Mouse (Mus musculus): ENCODE measurements at regions not wholly inside any gene's neighbourhood (a gene's known extent, or its start where the extent isn't known, plus 50 kb on each side); places are given as distances from the start of the nearest gene placed in this dataset.

DNA sequence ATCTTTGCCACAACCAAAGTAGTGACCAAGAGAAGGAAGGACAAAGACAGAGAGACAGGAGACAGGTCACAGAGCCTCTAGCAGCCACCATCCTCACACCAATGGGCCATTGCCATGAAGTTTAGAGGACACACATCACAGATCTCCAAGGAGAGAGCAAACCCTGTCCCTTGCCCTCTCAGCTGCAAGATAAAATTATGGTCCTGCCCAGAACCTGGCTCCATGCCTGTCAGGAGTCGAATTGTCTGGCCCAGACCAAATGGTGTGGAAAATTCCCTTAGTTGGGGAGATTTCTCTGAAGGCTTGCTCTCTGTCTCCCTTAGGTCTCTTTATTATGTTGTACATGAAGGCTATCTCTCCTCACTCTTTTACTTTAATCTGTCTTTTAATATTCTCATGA lies 147.4 kb downstream of the Fam76b start:
- DNase-seq (ENCODE audit: low read depth in 2 of 2, low spot score in 2 of 2) = no peak

DNA sequence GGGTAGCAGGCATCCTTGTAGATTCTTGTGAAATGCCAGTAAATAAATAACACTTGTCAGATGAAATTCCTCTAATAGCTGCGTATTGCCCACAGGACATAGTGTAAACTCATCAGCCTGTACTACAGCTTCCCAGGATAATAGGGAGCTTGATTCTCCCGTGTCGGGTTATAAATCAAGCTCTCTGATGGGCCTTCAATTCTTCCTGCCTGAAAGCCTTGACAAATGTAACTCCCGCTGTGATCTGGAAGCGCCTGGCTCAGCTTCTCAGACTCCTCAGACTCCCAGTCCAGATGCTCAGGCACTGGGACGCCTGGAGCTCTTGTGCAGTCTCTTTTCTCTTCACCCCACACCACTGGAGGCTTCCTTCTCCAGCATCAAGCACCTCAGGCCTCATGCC lies 151.3 kb downstream of the Fam76b start:
- no peak for DNase-seq (ENCODE audit: low read depth in 2 of 2, low spot score in 2 of 2)

DNA sequence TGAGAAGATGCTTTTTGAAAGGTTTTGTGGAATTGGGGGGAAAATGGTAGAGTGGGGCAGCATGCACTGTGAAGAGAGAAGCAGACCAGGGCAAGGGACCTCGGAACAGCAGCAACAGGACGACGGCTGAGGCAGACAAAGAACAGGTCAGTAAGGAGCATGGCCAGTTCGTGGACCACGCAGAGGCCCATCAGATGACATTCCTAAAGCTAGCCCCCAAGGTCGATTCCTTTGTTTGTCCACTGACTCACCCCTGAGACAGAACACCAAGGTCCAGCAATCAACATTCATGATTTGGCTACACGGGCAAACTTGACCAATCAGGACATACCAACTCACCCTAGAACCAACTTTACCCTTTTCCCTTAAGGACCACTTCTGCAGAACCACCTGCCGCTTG lies 160.0 kb downstream of the Fam76b start:
- DNase-seq (ENCODE audit: low read depth in 2 of 2, low spot score in 2 of 2) = no peak

DNA sequence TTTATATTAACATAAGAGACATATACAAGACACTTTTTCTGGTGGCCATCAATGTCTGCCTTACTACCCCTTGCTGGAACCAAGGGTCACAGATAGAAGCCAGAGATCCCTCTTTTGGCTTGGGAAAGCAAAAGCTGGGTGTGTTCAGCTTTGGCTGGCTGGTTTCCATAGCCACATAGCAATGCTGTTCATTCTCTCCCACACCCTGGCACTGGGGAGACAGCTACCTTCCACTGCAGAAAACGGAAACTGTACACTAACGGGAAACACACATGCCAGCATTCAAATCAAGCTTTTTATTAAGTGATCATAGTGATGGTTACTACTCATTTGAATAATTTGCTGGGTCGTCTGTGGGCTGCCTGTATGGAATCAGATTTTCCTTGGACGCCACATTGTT lies 161.4 kb downstream of the Fam76b start:
- DNase-seq (ENCODE audit: low read depth in 2 of 2, low spot score in 2 of 2) = no peak

DNA sequence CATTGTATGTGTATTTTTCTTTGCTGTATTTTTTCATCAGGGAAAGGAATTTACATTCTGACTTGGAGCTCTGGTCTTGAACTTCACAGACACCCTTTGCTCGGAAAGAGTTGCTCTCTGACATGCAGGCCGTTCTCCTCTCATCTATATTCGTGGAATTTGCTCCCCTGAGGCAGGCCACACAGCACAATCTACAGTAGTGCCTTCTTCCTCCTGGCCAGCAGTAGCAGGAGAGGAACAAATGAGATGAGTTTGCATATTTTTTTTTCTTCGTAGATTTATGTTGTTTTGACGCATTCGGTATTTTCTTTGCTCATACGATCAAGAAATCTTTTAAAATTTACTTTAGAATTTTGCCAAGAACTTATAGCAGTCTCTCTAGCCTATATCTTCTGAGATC lies 163.4 kb downstream of the Fam76b start:
- DNase-seq (ENCODE audit: low read depth in 2 of 2, low spot score in 2 of 2) = no peak

DNA sequence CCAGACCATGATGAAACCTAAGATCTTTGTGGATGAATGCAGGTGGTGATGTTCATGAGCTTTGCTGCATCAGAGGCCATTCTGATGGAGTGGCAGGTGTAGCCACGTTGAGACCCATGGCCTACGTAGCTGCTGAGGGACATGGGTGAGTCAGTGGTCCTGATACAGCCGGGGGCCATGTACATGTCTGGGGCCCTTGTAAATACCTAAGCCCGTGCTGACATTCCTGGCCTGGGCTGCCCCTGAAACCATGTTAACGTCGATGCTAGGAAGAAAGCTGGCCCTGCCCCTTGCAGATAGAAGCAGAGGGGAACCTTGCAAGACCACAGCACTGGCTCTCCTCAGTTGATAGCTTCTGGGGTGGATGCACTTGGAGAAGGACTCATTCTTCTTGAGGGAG lies 165.2 kb downstream of the Fam76b start:
- DNase-seq (ENCODE audit: low read depth in 2 of 2, low spot score in 2 of 2) = no peak

- no peak for DNase-seq (ENCODE audit: low read depth in 2 of 2, low spot score in 2 of 2)
These were observed 171.8 kb downstream of the Fam76b start for GRCm38 (mm10) chr9:13999358-13999757.

GRCm38 (mm10) chr9:14001517-14001916 lies 174.0 kb downstream of the Fam76b start:
- no peak for DNase-seq (ENCODE audit: low read depth in 2 of 2, low spot score in 2 of 2)

GRCm38 (mm10) chr9:14002236-14002635 lies 174.7 kb downstream of the Fam76b start:
- DNase-seq (ENCODE audit: low read depth in 2 of 2, low spot score in 2 of 2) = no peak

DNA sequence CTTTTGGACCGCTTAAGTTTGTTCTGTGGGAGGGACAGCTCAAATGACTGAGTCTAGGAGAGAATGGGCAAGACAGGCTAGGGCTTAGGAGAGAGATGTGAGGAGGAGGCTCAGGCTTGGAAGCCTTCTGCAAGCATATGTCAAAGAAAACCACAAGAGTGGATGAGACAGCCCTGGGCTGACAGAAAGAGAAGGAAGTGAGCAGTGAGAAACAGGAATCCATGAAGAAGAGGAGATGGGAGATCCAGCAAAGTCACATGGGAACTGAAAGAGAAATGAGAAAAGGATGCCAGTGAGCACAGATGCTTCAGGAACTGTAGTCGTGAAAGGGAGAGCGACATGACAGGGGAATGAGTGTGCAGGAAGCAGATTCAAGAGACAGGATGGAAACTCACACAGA lies 175.6 kb downstream of the Fam76b start:
- no peak for DNase-seq (ENCODE audit: low read depth in 2 of 2, low spot score in 2 of 2)

DNA sequence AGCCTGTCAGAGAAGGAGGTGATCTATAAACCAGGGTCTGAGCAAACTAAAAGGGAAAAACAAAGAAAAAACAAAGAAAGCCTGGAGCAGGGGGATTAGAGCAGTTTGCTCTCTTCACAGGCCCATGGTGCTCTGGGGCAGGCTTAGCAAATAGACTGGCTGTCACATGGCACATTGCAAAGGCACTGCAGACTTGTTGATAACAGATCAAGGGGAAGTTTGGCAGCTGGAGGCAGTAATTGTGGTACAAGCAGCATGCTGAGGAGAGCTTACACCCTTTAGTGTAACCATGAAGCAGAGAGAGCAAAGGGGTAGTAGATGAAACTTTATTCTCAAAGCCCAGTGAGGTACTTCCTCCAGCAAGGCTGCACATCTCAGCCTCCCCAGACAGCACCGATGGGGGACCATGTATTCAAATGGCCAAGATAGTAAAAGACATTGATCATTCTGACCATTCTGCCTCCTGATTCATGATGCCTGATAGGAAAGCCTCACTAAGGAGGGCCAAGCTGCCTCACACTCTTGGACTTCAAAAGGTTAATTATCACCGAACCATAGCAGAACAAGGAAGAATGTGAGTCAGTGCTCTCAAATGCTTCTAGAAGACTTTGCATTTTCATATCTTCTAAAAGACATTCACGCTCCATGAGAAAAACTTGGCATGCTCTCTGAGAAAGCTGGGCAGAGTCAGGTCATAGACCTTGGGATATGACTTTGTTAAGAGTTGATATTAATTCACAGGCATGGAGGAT lies 178.9 kb downstream of the Fam76b start:
- no peak for DNase-seq (ENCODE audit: low read depth in 2 of 2, low spot score in 2 of 2)

DNA sequence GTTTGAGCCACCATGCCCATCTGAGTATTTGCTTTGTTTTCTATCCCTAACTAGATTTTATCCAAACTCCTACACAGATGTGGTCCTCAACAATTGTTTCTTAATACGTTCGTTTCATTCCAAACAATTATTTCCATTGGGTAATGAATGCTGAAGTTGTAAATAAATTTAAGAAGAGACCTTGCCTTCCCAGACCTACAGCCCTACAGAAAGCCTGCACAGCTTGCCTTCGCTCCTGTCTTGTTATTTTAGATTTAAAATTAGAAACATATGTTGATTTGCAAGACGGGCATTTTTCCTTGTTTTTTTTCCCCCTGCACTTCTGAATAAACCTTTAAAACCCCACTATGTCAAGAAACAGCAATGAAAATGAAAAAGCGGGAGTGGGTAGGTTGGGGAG lies 181.9 kb downstream of the Fam76b start:
- DNase-seq (ENCODE audit: low read depth in 2 of 2, low spot score in 2 of 2) = no peak

DNA sequence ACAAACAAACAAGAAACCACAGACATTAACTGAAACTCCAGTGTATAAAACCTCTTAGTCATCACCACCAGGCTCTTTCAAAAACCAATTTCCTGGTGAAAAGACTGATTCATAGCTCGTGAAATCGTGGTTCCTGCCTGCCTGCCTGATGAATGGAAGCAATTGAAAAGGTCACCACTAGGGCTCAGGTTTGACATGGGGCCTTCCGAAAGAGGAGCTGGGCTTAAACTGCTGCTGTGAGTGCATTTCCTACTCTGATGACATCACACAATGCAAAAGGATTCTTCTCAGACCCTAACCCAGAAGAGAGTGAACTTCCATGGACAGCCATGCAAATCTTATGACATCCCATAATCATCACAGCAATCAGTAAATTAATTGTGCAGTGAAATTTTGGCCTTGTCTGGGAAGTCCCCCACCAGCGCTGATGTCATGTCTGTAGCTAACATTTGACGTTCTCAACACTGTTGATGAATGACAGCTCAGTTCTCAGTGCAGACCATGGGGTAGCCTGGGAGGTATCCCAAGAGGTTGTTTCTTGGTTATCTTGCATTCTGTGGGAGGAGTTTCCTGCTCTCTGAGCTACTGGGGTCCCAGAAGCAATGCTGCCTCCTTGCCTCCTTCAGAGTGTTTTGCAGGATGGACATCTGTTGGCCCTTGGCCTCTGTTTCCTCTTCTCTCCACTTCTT lies 182.9 kb downstream of the Fam76b start:
- DNase-seq (ENCODE audit: low read depth in 2 of 2, low spot score in 2 of 2) = no peak

DNA sequence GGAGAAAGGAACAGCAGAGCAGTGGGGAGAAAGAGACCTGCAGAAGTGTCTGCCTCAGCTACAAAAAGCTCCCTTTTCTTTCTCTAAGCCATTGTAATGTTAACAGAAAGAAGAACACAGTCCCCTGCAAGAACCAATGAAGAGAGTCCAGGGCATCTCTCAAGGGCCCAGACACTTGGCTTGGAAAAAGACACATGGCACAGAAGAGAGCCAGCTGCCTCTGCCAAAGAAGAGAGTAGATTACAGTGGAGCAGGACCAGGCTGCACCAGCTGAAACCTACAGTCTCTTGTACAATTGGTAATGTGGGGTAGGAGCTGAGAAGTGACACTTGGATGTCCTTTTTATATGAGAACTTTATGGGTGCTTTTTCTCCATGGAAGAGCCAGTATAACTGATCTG lies 196.7 kb downstream of the Fam76b start:
- DNase-seq (ENCODE audit: low read depth in 2 of 2, low spot score in 2 of 2) = no peak

DNA sequence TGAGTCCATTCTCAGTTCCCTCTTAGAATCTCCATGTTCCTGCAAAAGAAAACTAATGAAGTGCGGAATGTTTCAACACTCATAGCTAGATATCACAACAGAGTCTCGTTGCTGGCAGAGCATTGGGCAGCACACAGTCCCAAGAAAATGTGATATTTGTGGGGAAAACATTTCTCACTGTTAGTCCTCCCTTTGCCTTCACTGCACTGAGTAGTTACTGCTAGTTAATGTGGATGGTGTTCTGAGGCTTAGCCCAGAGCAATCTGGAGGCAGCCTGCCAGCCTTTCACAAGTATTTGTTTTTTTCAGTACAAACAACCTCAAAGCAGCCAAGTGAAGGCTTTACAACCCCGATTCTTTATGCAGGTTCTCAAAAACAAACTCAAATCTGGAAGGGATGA lies 197.2 kb downstream of the Fam76b start:
- no peak for DNase-seq (ENCODE audit: low read depth in 2 of 2, low spot score in 2 of 2)

GRCm38 (mm10) chr9:14028056-14028455 lies 200.5 kb downstream of the Fam76b start:
- DNase-seq (ENCODE audit: low read depth in 2 of 2, low spot score in 2 of 2) = no peak

DNA sequence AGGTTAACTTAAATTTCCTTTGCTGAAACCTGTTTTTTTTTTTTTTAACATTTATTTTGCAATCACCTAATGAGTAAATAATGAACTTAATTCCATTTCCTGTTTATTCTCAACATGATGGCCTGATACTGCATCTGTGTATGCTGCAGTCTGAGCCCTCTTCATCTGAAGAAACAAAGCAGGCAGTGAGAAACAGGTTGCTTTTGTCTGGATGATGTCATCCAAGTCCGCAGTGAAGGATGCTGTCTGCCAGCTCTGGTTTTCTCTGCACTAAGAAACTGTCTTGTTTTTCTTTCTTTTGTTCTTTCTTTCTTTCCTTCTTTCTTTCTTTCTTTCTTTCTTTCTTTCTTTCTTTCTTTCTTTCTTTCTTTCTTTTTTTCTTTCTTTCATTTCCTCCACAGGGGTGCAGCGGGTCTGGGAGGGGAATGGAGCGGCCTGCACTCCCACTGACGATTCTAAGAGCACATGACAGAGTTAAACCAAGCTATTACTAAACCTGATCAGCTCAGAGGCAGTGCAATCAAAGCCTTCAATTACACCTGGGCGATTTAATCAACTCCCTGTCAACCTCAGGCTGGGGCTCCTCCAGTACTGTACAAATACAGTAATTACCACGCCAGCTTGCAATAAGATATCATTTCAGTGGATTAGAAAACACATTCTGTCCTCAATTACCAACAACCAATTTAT lies 204.0 kb downstream of the Fam76b start:
- DNase-seq (ENCODE audit: low read depth in 2 of 2, low spot score in 2 of 2) = no peak

GRCm38 (mm10) chr9:14032048-14032362 lies 204.5 kb downstream of the Fam76b start:
- DNase-seq (ENCODE audit: low read depth in 2 of 2, low spot score in 2 of 2) = no peak

DNA sequence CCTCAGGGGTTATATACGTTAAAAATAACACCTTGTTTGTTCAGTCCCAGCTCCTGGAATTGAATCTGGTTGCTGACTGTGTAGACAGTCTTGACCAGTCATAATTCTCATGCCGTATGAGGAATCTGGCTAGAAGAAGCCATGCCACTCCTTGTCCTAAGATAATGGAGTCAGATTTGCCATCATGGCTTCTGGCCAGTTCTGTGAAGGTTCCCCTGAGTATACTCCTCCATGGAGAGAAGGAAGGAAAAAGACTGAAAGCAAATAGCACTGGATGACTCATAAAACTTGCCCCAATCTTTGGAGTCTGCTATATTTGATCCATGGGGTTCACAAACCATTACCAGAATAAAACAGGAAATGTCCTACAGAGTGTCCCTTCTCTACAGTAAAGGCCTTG lies 208.0 kb downstream of the Fam76b start:
- no peak for DNase-seq (ENCODE audit: low read depth in 2 of 2, low spot score in 2 of 2)

- no peak for DNase-seq (ENCODE audit: low read depth in 2 of 2, low spot score in 2 of 2)
These were observed 214.5 kb downstream of the Fam76b start for GRCm38 (mm10) chr9:14041900-14042435.

- no peak for DNase-seq (ENCODE audit: low read depth in 2 of 2, low spot score in 2 of 2)
These were observed 220.7 kb downstream of the Fam76b start for GRCm38 (mm10) chr9:14048224-14048623.

- no peak for DNase-seq (ENCODE audit: low read depth in 2 of 2, low spot score in 2 of 2)
These were observed 221.2 kb upstream of the Sesn3 start for GRCm38 (mm10) chr9:14053704-14054103.
